Mouse (Mus musculus) forebrain, embryonic 11.5 days (tissue): ENCODE data around the gene Arl5c. TPM values are rescaled to one million over a fixed set of nuclear protein-coding genes. Genes with fewer than 3 reads are reported as not detected.

ENCODE experiments used
- ATAC-seq: fragments of 200-750 bp; cut with Nextera tagmentation; replicated peaks from 2 replicates; pipeline ENCODE4 v1.8.0; 2017; ENCODE audit warnings: moderate TSS enrichment; ENCODE audit not compliant: low FRiP score
- DNase-seq: peaks from one replicate; pipeline ENCODE4 v3.0.0-alpha.2; 2017; ENCODE audit warnings: low spot score
- H3K27ac ChIP-seq: fragments of 300-500 bp; sonication (generic); 2 replicates; pipeline ENCODE4 v1.5.1; 2014; ENCODE audit warnings: low read depth, low read length
- H3K27me3 ChIP-seq: fragments of 300-500 bp; sonication (generic); 2 replicates; pipeline ENCODE4 v1.6.1; 2014; ENCODE audit warnings: mild to moderate bottlenecking, low read length, mixed read lengths; ENCODE audit not compliant: control insufficient read depth, insufficient read depth
- H3K36me3 ChIP-seq: fragments of 300-500 bp; sonication (generic); 2 replicates; pipeline ENCODE4 v1.6.1; 2014; ENCODE audit warnings: mild to moderate bottlenecking, low read length, moderate library complexity, mixed read lengths; ENCODE audit not compliant: control insufficient read depth, insufficient read depth
- H3K4me1 ChIP-seq: fragments of 300-500 bp; sonication (generic); replicated peaks from 2 replicates; pipeline ENCODE4 v1.6.1; 2014; ENCODE audit warnings: low read length, mixed read lengths; ENCODE audit not compliant: control insufficient read depth, insufficient read depth
- H3K4me2 ChIP-seq: fragments of 300-500 bp; sonication (generic); 2 replicates; pipeline ENCODE4 v1.6.1; 2014; ENCODE audit warnings: low read depth, mild to moderate bottlenecking, low read length, moderate library complexity, mixed read lengths; ENCODE audit not compliant: severe bottlenecking
- H3K4me3 ChIP-seq: fragments of 300-500 bp; sonication (generic); 2 replicates; pipeline ENCODE4 v1.5.1; 2014; ENCODE audit warnings: low read depth, low read length
- H3K9ac ChIP-seq: fragments of 300-500 bp; sonication (generic); 2 replicates; pipeline ENCODE4 v1.6.1; 2014; ENCODE audit warnings: low read length
- H3K9me3 ChIP-seq: fragments of 300-500 bp; sonication (generic); 2 replicates; pipeline ENCODE4 v1.6.1; 2016; ENCODE audit warnings: low read length, mixed read lengths; ENCODE audit not compliant: control insufficient read depth
- WGBS: fragments of 180-500 bp; shearing (Covaris S2); extraction: QIAGEN DNeasy Blood & Tissue Kit; methylation state at CpG from one replicate; pipeline ENCODE4 v1.1.7; 2014; 5-methylcytosine and 5-hydroxymethylcytosine counted together
- polyA plus RNA-seq: library from polyadenylated mRNA; unstranded; fragments of >200 nt; fragmentation: Nextera tagmentation; extraction: Ambion mirVana; gene quantifications from 2 replicates; pipeline ENCODE4 v1.2.1, GENCODE M21; 2014

Arl5c gene
- polyA plus RNA-seq, 1 experiment from 2014 or later, result 10.4 TPM

DNA sequence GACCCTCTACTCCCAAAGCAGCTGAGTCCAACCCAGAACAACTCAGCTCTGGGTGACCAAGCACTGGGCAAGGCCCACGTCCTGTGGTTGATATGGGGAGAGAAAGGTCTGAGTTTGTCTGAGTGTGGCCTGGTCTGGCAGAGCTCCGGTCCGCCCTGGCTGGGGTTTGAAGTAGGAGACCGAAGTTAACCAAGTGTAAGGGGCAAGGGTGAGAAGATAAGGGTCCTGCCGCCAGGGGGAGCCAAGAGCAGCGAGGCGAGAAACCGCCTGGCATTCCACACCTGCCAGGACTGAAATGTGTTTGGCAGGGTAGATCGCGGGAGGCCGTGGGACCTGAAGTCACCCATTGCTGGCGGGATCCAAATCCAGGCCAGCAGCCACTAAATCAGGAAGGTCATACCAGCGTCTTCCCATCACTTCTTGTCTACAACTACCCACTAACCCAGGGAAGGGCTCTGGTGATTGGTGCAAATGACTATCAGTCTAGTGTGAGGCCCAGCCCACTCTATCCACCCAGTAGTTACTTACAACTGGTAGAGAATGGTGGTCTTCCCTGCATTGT, 1.4 kb downstream of the Arl5c start:
- 3% methylated on average over 13 of the region's 13 CpGs for WGBS
- ATAC-seq, result peak; percentile 30; the same call in 1 of the 2 replicates

DNA sequence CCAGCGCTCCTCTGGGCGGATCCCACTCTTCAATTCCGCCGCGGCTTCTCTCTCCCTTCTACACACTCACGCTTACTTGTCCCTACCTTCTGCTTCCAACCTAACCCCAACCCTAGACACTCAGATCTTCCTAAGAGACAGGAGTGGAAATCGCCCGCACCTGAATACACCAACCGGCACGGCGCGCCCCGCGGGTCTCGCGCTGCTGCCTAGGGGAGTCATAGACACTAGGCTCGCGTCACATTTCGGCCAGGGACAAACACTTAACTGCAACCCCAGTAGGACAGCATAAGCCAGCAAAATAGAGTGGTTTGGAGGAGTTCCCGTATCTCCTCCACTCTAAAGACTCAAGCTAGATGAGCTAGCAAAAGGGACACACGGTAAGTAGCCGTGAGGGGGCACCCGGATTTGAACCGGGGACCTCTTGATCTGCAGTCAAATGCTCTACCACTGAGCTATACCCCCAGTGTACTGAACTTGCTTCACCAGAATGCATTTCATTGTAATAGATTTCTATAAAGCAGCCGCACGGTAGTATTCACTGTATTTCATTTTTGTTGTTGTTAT, 7.4 kb downstream of the Arl5c start:
- under 1% methylated on average over 26 of the region's 26 CpGs for WGBS
- H3K4me2 ChIP-seq, result peak overlapping the region; percentile 64
- H3K27me3 ChIP-seq, result peaks cover 30% of the 10 kb centered on the region
- peak overlapping the region; percentile 91 for H3K4me3 ChIP-seq
- no peaks in the 10 kb centered on the region for H3K36me3 ChIP-seq
- no peaks in the 10 kb centered on the region for H3K9me3 ChIP-seq
- ATAC-seq (peak; percentile 91), DNase-seq (peak; percentile 94)
- H3K27ac ChIP-seq, result peak overlapping the region; percentile 76
- peak overlapping the region; percentile 76 for H3K9ac ChIP-seq
- H3K4me1 ChIP-seq, result 0 out of 2 replicates have a peak, but pooled peaks cover 6% of the 10 kb centered on the region

More for the DNA sequence above, 1.4 kb downstream of the Arl5c start:
- H3K27me3 ChIP-seq, result 0 out of 2 replicates have a peak, but pooled peaks cover 2% of the 10 kb centered on the region
- no peaks in the 10 kb centered on the region for H3K36me3 ChIP-seq
- H3K9me3 ChIP-seq, result no peaks in the 10 kb centered on the region
- no peak overlapping the region for H3K9ac ChIP-seq
- H3K4me3 ChIP-seq, result peak overlapping the region; percentile 42
- peak overlapping the region; percentile 81 for H3K4me2 ChIP-seq
- no peak overlapping the region for H3K27ac ChIP-seq
- 0 out of 2 replicates have a peak, but pooled peaks cover 4% of the 10 kb centered on the region for H3K4me1 ChIP-seq
- DNase-seq, result peak; percentile 88

DNA sequence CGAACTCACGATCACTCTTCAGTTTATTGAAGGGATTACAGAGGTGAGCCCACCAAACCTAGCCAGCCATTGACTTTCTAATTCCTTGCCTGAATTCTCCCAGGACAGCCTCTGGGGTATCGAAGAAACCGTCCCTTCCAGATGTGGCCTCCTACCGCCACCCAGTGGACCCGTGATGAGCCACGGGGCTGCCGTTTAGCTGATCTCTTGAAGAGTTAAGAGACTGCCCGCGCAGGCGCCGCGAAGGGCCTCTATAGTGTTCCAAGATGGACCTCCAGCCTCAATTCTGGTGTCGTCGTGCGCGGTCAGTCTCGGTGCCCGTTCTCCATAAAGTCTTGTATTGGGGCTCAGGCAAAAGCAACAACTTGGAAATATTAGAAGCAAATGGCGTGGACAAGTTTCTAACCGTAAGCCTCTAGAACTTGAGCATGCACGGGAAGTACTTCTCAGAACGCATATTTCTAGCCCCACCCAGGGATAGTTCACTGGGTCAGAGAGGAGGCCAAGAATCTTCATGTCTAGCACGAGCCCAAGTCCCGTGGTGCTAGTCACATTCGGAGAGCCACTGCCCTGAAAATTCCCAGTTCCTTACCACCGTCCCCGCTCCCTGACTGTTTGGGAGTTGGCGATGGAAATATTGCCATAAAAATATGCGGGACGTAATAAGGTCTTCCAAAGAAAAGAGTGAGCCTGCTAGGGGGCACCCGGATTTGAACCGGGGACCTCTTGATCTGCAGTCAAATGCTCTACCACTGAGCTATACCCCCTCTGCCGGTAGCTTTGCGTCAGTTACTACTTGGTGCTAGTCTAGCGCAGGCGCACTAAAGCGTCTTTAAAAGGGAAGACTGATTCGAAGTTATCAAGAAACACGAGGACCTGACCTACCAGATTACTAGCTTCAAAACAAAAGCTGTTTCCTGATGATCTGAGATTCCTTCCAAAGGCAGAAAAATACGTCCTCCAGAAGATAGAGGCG, 8.1 kb downstream of the Arl5c start:
- Histone ChIP-seq H3K4me3 (peak overlapping the region; percentile 91), H3K4me1 (0 out of 2 replicates have a peak, but pooled peaks cover 6% of the 10 kb centered on the region), H3K27ac (peak overlapping the region; percentile 76), H3K4me2 (peak overlapping the region; percentile 61), H3K27me3 (peaks cover 30% of the 10 kb centered on the region), H3K9me3 (no peaks in the 10 kb centered on the region), H3K9ac (peak overlapping the region; percentile 76), H3K36me3 (no peaks in the 10 kb centered on the region)
- peak; percentile 78 for ATAC-seq
- WGBS, result under 1% methylated on average over 42 of the region's 42 CpGs
- peak; percentile 95 for DNase-seq

DNA sequence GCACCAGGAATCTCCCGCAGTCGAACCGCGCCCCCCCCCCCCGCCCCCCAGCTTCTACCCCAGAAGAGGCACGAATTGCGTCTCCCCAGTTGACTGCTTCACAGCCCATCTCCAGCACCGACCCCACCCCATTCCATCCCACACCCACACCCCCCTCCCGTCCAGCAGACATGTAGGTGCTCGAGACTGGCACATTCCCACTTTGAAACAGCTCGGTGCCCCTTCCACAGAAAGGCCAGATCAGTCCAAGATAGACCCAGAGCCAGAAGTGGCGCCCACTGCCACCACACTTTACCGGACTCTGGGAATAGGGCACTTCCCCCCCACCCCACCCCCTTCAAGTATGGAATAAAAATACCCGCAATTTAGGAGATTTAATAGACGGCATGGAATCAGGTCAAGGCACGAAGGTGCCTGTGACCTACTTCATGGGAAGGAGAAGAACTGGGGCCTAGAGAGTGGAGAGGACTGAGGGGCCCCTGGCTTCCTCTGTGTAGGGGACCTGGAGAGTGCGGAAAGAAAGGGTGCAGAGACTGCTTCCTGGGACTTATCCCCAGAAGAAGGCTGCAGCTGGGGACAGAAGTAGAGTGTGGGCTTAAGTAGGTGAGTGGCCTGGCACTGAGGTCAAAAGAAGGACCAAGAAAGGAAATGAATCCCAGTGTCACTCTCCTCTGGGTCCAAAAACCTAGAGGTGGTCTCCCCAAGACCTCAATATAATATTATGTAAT, 9.1 kb downstream of the Arl5c start:
- Histone ChIP-seq H3K27ac (no peak overlapping the region), H3K4me3 (peak overlapping the region; percentile 91), H3K27me3 (peaks cover 30% of the 10 kb centered on the region), H3K9ac (no peak overlapping the region; the same call in 1 of the 2 replicates), H3K36me3 (no peaks in the 10 kb centered on the region), H3K9me3 (no peaks in the 10 kb centered on the region), H3K4me1 (0 out of 2 replicates have a peak, but pooled peaks cover 6% of the 10 kb centered on the region), H3K4me2 (peak overlapping the region; percentile 73)
- WGBS, result 34% methylated on average over 14 of the region's 17 CpGs
- ATAC-seq (no peak), DNase-seq (peak; percentile 59)

DNA sequence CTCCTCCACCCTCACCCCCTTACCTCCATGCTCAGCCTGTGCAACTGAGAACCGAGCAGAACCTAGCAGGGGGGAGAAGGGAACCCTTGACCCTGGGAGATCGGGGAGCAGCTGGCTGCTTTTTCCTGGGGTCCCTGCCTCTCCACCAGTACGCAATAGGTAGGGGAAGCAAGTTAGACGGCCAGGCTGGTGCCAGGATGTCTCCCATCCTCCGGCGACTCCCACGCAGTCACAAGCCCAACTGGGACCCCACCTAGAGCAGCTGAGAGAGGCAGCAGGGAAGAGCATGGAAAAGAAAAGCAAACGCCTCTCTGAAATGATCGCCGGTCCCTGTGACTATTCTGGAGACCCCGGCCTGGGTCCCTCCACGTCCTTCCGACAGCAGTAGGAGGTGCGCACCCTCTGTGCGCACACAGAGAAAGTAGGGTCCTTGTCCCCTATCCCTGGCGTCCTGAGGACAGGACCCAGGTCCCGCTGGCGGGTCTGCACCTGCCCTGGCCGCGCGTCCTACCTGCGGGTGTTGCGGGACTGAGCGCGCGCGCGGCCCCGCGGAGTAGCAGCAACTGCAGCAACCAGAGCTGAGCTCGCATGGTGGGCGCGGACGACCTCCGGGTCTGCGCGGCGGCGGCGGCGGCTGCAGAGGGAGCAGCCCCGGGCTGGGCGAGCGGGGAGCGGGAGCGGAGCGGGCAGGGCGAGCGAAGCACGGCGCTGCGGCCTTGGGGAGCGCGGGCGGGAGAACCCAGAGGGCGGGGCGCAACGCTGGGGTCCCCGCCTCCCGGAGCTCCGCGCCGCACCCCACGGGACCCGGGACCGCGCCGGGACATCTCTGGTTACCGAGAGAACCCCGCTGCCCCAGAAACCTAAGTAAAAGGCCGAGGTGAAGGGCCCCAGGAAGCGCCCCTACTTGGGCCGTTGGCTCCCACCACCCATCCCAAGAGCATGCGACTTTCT, 10.0 kb downstream of the Arl5c start, which contains the start of gene Plxdc1:
Gene Plxdc1, minus strand, starts transcription at position 718 of the 951 bp plus-strand sequence.
- no peak for ATAC-seq
- peaks cover 30% of the 10 kb centered on the region for H3K27me3 ChIP-seq
- H3K9me3 ChIP-seq, result no peaks in the 10 kb centered on the region
- H3K36me3 ChIP-seq, result no peaks in the 10 kb centered on the region
- H3K4me3 ChIP-seq, result peak within 1 kb of the TSS; percentile 91
- H3K9ac ChIP-seq, result peak within 1 kb of the TSS; percentile 12; the same call in 1 of the 2 replicates
- peak within 1 kb of the TSS; percentile 73 for H3K4me2 ChIP-seq
- peak; percentile 70 for DNase-seq
- 3% methylated on average over 74 of the region's 74 CpGs for WGBS
- H3K27ac ChIP-seq, result no peak within 1 kb of the TSS
- 0 out of 2 replicates have a peak, but pooled peaks cover 6% of the 10 kb centered on the region for H3K4me1 ChIP-seq

DNA sequence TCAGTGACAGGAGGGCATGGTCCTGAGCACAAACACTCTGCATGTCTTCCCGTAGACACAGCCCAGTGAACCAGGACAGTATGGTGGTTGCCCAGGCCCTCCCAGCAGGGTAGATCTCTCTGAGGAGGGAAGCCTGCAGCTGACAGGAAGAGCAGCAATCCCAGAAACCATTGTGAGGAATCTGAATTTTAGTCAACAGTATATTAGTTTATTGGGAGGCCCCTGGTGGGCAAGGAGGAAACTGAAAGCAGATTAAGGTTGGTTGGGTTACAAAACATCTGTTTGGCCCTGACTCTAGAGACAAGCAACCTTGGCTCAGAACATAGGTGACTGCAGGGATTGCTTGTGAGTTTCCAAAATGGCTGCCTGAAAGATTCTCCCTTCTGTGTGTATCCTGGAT, 12.0 kb downstream of the Arl5c start:
- H3K9me3 ChIP-seq, result no peaks in the 10 kb centered on the region
- no peak overlapping the region for H3K27ac ChIP-seq
- ATAC-seq, result no peak
- H3K4me3 ChIP-seq, result no peak overlapping the region
- 0 out of 2 replicates have a peak, but pooled peaks cover 4% of the 10 kb centered on the region for H3K4me1 ChIP-seq
- no peak overlapping the region for H3K4me2 ChIP-seq
- no peak for DNase-seq
- H3K9ac ChIP-seq, result no peak overlapping the region
- no peaks in the 10 kb centered on the region for H3K36me3 ChIP-seq
- 80% methylated on average over 1 of the region's 1 CpGs for WGBS
- peaks cover 27% of the 10 kb centered on the region for H3K27me3 ChIP-seq

DNA sequence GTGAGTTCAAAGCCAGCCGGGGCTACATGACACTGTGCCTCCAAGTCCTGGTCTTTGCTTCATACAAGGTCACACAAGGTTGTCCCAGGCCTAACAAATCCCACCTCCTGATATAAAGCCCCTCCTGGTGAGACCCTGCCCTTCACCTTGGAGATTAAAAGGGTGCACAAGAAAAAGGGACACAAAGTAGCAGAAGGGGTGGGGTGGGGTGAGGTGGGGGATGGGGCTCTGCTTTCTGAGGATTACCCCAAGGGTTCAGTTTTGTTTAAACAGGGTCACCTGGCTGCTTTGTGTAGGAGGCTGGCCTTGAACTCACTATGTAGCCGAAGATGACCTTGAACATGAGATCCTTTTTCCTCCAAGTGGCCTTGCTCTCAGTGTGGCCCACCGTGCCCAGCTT, 12.5 kb downstream of the Arl5c start:
- H3K27ac ChIP-seq, result no peak overlapping the region
- no peaks in the 10 kb centered on the region for H3K9me3 ChIP-seq
- H3K36me3 ChIP-seq, result no peaks in the 10 kb centered on the region
- no peak for ATAC-seq
- no peak for DNase-seq
- H3K9ac ChIP-seq, result no peak overlapping the region
- H3K4me3 ChIP-seq, result no peak overlapping the region
- peaks cover 27% of the 10 kb centered on the region for H3K27me3 ChIP-seq
- WGBS, result 85% methylated on average over 3 of the region's 3 CpGs
- H3K4me2 ChIP-seq, result no peak overlapping the region
- H3K4me1 ChIP-seq, result 0 out of 2 replicates have a peak, but pooled peaks cover 4% of the 10 kb centered on the region
